Mouse (Mus musculus): ENCODE measurements around the gene Rab31.

DNA sequence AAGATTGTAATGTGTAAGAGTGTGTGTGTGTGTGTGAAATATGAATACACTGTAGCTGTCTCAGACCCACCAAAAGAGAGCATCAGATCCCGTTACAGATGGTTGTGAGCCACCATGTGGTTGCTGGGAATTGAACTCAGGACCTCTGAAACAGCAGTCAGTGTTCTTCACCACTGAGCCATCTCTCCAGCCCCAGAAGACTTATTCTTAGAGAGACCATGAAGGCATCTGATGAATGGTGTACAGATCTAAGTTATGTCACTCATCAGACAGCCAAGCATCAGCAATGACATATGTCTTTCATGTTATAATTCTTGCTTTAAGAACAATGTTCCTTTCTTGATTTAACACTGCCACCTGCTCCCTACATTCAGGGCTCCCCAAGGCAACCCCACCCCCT lies 133.4 kb downstream of the Rab31 start:
- no peak for TF ChIP-seq POLR2A (IDR thresholded peaks at IDR 0.05; ENCODE audit: low read depth, low read length)
- TF ChIP-seq CTCF (conservative IDR thresholded peaks at IDR 0.05; ENCODE audit: insufficient read depth, insufficient read length, low read depth, low read length), result no peak
